Mouse (Mus musculus): Measurements from ENCODE around the gene Trarg1. TPM values are rescaled to one million over a fixed set of nuclear protein-coding genes. Genes with fewer than 3 reads are reported as not detected.

Gene Trarg1
- polyA plus RNA-seq, 1 experiment from 2014 or later, result 2.1 TPM

DNA sequence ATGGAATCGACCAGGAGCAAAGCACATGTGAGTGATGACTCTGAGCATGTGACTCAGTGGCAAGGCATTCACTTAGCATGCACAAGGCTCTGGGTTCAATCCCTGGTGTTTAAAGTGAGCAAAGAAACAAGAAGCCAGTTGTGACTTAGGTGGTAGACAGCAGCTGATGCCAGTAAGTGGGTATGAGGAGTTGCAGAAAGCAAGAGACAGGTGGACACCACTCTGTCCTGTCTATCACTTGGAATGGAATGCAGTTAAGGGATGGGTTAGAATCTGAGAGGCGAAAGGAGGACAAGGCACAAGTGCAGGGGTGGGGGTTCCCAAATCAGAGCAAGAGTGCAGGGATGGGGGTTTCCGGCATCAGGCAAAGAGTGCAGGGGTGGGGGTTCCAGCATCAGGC lies 12.5 kb downstream of the Trarg1 start:
- no peak overlapping the region for H3K9ac ChIP-seq
- H3K4me3 ChIP-seq (replicated peaks), result no peak overlapping the region
- H3K27ac ChIP-seq, result no peak overlapping the region
- H3K9me3 ChIP-seq (replicated peaks), result no peaks in the 10 kb centered on the region
- no peak for ATAC-seq (replicated peaks; ENCODE audit: low FRiP score)
- no peaks in the 10 kb centered on the region for H3K27me3 ChIP-seq
- no peak overlapping the region for H3K4me2 ChIP-seq
- no peaks in the 10 kb centered on the region for H3K36me3 ChIP-seq
- 82% methylated on average over 3 of the region's 3 CpGs for WGBS
- H3K4me1 ChIP-seq, result no peaks in the 10 kb centered on the region

DNA sequence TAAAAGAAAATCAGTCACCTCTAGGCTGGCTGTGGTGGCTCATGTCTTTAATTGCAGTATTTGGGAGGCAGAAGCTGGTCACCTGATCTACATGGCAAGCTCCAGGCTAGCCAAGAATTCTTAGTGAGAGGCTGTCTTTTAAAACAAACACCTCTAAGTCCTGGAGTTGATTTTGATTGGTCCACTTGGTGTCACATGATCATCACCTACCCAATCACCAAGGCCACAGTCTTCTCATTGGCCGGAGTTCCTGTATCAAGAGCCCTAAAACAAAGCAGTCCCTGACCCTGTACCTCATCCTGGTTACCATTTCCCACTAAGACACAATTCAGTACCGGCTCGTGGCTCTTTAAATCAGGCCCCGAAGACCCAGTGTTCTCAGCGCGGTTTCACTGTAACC lies 16.2 kb downstream of the Trarg1 start:
- no peaks in the 10 kb centered on the region for H3K4me1 ChIP-seq
- no peaks in the 10 kb centered on the region for H3K9me3 ChIP-seq (replicated peaks)
- no peak overlapping the region for H3K27ac ChIP-seq
- H3K36me3 ChIP-seq, result no peaks in the 10 kb centered on the region
- no peak for ATAC-seq (replicated peaks; ENCODE audit: low FRiP score)
- 72% methylated on average over 6 of the region's 6 CpGs for WGBS
- H3K9ac ChIP-seq, result no peak overlapping the region
- no peak overlapping the region for H3K4me2 ChIP-seq
- no peak overlapping the region for H3K4me3 ChIP-seq (replicated peaks)
- no peaks in the 10 kb centered on the region for H3K27me3 ChIP-seq

DNA sequence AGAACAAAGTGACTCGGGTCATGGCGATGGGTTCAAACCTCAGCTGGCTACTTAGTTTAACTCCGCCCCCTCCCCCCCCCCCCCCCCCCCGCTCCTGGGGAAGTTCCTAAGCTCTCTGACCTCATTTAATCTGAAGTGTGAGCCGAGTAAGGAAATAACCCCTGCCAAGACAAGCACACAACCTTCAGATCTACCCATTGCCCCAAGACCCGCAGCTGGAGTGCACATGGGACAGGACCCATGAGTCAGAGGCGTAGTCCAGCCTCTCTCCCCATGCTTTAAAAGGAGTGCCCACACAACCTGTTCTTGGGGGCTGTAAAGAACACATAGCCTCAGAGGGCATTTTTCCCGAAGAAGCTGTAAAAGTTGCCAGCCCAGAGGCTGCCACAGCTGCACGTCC lies 20.0 kb downstream of the Trarg1 start:
- ATAC-seq (replicated peaks; ENCODE audit: low FRiP score), result no peak
- no peaks in the 10 kb centered on the region for H3K36me3 ChIP-seq
- no peaks in the 10 kb centered on the region for H3K27me3 ChIP-seq
- no peak overlapping the region for H3K27ac ChIP-seq
- 60% methylated on average over 7 of the region's 9 CpGs for WGBS
- no peak overlapping the region for H3K4me3 ChIP-seq (replicated peaks)
- H3K4me2 ChIP-seq, result 0 out of 2 replicates have a peak overlapping the region, but pooled peaks have one; percentile 2
- H3K4me1 ChIP-seq, result no peaks in the 10 kb centered on the region
- H3K9me3 ChIP-seq (replicated peaks), result no peaks in the 10 kb centered on the region
- H3K9ac ChIP-seq, result no peak overlapping the region

DNA sequence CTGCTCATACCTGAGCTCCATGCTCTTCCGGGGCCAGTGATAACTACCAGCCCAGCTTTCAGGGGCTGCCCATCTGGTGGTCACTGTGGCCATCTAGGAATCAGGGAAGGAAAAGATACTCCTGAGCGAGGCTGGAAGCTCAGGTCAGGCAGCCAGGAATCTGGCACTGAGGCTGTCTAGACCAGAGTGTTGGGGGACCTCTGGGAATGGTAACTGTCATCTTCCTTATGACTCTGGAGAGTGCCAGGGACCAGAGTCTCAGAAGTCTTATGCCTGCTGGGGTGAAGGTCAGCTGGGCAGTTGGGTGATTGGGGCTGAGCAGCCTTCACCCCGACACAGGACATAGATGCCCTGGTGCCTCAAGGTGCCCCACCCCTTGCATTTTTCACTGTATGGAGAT lies 28.0 kb downstream of the Trarg1 start:
- ATAC-seq (replicated peaks; ENCODE audit: low FRiP score), result no peak
- H3K4me3 ChIP-seq (replicated peaks), result no peak overlapping the region
- H3K27ac ChIP-seq, result no peak overlapping the region
- peaks cover 15% of the 10 kb centered on the region for H3K4me1 ChIP-seq
- H3K9ac ChIP-seq, result no peak overlapping the region
- WGBS, result 89% methylated on average over 3 of the region's 3 CpGs
- no peak overlapping the region for H3K4me2 ChIP-seq
- H3K27me3 ChIP-seq, result no peaks in the 10 kb centered on the region
- no peaks in the 10 kb centered on the region for H3K36me3 ChIP-seq
- no peaks in the 10 kb centered on the region for H3K9me3 ChIP-seq (replicated peaks)

DNA sequence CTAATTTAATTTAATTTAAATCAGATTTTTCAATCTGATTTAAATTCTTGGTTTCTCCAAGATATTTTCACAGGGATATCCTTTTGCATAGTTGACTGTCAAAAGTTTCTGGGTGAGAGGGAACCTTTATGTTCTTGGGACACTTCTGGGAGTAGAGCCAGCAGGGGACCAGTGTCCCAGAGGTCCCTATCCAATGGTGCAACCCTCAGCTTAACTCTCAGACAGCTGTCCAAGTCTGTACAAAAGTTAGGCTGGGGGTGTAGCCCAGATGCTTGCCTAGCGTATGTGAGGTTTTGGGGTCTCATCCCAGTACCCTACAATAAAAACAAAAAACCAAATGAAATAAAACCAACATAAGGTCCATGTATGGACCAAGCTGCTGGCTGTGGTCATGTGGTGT lies 28.5 kb downstream of the Trarg1 start:
- H3K4me3 ChIP-seq (replicated peaks), result no peak overlapping the region
- no peak overlapping the region for H3K4me2 ChIP-seq
- H3K27me3 ChIP-seq, result no peaks in the 10 kb centered on the region
- H3K36me3 ChIP-seq, result no peaks in the 10 kb centered on the region
- H3K9ac ChIP-seq, result no peak overlapping the region
- ATAC-seq (replicated peaks; ENCODE audit: low FRiP score), result no peak
- peaks cover 15% of the 10 kb centered on the region for H3K4me1 ChIP-seq
- H3K27ac ChIP-seq, result no peak overlapping the region
- H3K9me3 ChIP-seq (replicated peaks), result no peaks in the 10 kb centered on the region
- WGBS, result 83% methylated on average over 1 of the region's 1 CpGs

DNA sequence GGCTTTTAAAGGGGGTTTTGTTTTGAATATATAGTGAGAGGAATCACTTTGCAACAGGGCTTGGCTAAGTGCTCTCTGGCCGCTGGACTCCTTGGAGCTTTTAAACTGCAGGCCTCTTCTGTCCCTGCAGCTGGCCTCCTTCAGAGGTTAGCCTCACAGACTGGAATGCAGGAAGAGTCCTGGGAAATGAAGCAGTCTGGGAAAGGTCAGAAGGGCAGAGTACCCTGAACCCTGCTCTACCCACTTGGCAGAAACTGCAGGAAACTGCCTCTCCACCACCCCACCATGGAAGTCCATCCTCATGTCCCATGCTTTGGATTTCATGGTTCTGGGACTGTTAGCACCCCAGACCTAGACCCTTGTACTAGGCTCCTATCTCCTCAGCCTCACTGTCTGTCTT lies 29.3 kb downstream of the Trarg1 start:
- Histone ChIP-seq H3K36me3 (no peaks in the 10 kb centered on the region), H3K27ac (no peak overlapping the region), H3K27me3 (no peaks in the 10 kb centered on the region), H3K9ac (no peak overlapping the region), H3K9me3 (replicated peaks) (no peaks in the 10 kb centered on the region), H3K4me2 (no peak overlapping the region), H3K4me3 (replicated peaks) (no peak overlapping the region), H3K4me1 (peaks cover 15% of the 10 kb centered on the region)
- no peak for ATAC-seq (replicated peaks; ENCODE audit: low FRiP score)
- WGBS, result 33% methylated on average over 1 of the region's 1 CpGs

DNA sequence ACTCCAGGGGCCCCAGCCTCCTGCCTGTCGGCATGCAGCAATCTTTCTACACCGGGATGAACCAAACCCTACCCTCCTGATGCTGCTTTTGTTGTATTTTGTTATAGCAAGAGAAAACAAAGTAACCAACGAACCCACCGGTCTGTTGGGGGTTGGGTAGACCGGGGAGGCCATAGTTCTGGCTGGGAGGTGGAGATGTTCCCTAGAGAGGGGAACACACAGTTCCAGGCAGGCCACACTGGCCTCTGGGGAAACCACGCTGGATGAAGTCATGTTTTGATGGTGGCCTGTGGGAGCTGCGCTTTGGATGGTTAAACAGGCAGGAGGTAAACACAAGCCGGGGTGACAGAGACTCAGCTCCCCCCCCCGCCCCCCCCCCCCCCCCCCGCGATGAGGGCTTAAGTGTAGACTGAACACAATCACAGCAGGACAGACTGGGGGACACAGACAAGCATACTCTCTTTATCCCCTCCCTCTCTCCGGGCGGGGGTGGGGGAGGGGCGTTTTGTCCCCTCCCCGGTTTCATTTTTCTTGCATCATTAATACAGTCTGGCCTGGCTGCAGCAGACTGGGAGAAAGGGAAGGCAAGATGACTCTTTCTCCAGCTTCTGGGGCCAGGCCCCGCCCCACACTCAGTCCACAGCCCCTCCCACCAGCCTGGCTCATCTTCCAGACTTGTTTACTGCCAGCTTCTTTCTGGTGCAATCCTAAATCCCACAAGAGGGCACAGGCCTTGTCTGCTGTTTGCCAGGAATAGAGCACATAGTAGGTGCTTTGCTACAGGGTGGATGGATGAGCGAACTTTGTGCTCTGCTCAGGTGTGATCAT lies 30.2 kb downstream of the Trarg1 start:
- H3K4me3 ChIP-seq (replicated peaks), result no peak overlapping the region
- H3K27me3 ChIP-seq, result no peaks in the 10 kb centered on the region
- H3K36me3 ChIP-seq, result no peaks in the 10 kb centered on the region
- H3K4me2 ChIP-seq, result peak overlapping the region; percentile 36
- ATAC-seq (replicated peaks; ENCODE audit: low FRiP score), result no peak
- H3K4me1 ChIP-seq, result peaks cover 15% of the 10 kb centered on the region
- no peak overlapping the region for H3K9ac ChIP-seq
- no peak overlapping the region for H3K27ac ChIP-seq
- WGBS, result 27% methylated on average over 15 of the region's 17 CpGs
- no peaks in the 10 kb centered on the region for H3K9me3 ChIP-seq (replicated peaks)

DNA sequence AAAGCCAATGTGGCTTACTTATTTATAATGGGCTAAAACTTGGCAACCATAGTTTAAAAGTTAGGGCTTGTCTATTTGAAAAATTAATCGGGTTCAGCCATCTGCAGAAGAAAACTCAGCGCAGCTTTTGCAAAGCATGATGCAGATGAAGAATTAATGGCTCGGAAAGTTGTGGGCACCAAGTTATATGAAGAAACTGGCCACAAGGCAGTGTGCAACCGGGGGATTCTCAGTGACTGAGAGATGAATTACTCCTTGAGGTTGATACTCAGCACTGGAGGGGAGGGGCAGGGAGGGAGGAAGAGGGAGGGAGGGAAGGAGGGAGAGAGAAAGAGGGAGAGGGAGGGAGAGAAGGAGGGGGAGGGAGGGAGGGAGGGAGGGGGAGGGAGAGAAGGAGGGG lies 37.4 kb downstream of the Trarg1 start:
- Histone ChIP-seq H3K27me3 (no peaks in the 10 kb centered on the region), H3K36me3 (no peaks in the 10 kb centered on the region), H3K27ac (no peak overlapping the region), H3K4me3 (replicated peaks) (no peak overlapping the region), H3K9ac (no peak overlapping the region), H3K9me3 (replicated peaks) (no peaks in the 10 kb centered on the region), H3K4me1 (peaks cover 4% of the 10 kb centered on the region; the same call in 1 of the 2 replicates), H3K4me2 (no peak overlapping the region)
- 50% methylated on average over 4 of the region's 4 CpGs for WGBS
- ATAC-seq (replicated peaks; ENCODE audit: low FRiP score), result no peak

DNA sequence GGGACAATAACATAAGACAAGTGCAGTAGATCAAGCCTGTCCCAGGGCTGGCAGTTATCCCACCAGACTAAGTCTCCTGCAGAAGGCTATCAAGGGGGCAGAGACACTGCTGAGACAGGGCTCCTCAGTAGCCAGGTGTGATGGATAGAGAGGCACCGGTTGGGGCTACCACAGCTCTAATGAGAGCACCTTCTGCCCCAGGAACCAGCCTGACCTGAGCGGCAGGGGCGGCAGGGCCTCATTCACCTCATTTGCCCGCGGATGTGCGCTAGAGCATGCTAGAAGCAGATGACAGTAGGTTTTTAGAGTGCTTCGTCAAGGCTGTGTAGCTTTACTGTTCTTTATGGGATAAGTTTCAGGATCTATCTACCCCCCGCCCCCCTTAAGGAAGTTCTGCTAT lies 44.3 kb downstream of the Trarg1 start:
- Histone ChIP-seq H3K4me2 (no peak overlapping the region), H3K27ac (no peak overlapping the region), H3K4me3 (replicated peaks) (no peak overlapping the region), H3K4me1 (no peaks in the 10 kb centered on the region), H3K36me3 (peaks cover 19% of the 10 kb centered on the region), H3K9ac (no peak overlapping the region), H3K27me3 (no peaks in the 10 kb centered on the region), H3K9me3 (replicated peaks) (no peaks in the 10 kb centered on the region)
- ATAC-seq (replicated peaks; ENCODE audit: low FRiP score), result no peak
- WGBS, result 56% methylated on average over 8 of the region's 8 CpGs

DNA sequence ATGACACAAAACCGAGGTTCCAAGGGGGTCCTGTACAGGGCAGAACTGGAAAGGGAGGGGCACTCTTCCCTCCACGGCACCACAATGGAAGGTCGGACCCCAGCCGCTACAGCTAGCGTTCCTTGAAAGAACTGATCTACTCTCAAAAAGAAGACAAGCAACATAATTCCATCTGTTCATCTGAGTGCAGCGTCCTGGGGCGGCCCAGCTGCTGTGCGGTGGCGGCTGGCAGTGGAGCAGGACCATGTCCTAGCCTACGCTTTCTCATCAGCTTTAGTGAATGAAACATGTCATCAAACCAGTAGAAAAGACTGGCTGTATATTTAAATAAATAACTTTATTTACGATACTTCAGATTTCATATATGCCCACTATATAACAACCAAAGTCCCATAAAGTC lies 48.5 kb downstream of the Trarg1 start:
- H3K4me2 ChIP-seq, result no peak overlapping the region
- no peaks in the 10 kb centered on the region for H3K27me3 ChIP-seq
- ATAC-seq (replicated peaks; ENCODE audit: low FRiP score), result no peak
- no peaks in the 10 kb centered on the region for H3K4me1 ChIP-seq
- no peak overlapping the region for H3K9ac ChIP-seq
- H3K9me3 ChIP-seq (replicated peaks), result no peaks in the 10 kb centered on the region
- 95% methylated on average over 11 of the region's 11 CpGs for WGBS
- peaks cover 53% of the 10 kb centered on the region for H3K36me3 ChIP-seq
- no peak overlapping the region for H3K4me3 ChIP-seq (replicated peaks)
- H3K27ac ChIP-seq, result no peak overlapping the region

DNA sequence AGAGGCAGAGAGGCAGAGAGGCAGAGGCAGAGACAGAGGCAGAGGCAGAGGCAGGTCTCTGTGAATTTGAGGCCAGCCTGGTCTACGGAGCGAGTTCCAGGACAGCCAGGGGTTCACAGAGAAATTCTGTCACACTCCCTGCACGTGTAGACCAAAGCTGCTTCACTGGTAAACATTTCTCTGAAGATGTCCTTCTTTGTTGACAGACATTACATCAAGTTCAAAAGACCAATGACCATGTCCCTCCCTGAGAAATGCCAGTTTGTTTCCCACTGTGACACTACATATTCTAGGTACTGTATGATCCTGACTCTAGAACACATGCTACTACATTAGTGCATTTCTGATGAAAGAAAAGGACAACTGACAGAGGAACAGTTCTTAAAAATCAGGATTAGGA lies 51.0 kb downstream of the Trarg1 start:
- H3K4me1 ChIP-seq, result no peaks in the 10 kb centered on the region
- WGBS, result 93% methylated on average over 3 of the region's 3 CpGs
- H3K27me3 ChIP-seq, result no peaks in the 10 kb centered on the region
- H3K4me2 ChIP-seq, result no peak overlapping the region
- no peaks in the 10 kb centered on the region for H3K9me3 ChIP-seq (replicated peaks)
- no peak overlapping the region for H3K27ac ChIP-seq
- no peak overlapping the region for H3K9ac ChIP-seq
- peaks cover 78% of the 10 kb centered on the region for H3K36me3 ChIP-seq
- H3K4me3 ChIP-seq (replicated peaks), result no peak overlapping the region
- no peak for ATAC-seq (replicated peaks; ENCODE audit: low FRiP score)

DNA sequence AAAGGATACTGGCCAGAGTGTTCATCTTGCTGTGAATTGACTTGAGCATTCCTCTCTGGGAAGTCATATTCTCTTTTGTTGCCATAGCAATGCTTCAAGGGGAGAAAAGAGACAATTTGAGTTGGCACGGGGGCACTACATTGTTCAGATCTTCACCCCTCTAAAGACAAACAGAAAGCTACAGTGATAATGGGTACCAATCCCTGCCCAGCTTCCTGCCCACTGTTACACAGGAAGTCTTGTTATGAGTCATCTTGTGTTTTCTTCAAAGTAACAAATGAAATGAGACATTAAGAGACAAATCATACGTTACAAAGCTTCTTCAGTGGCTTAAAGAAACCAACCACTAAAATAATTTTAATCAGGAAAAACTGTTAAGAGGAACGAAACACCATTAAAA lies 55.0 kb downstream of the Trarg1 start:
- H3K36me3 ChIP-seq, result peaks cover 69% of the 10 kb centered on the region
- WGBS, result 67% methylated on average over 3 of the region's 3 CpGs
- no peak for ATAC-seq (replicated peaks; ENCODE audit: low FRiP score)

More for the DNA sequence above, 55.0 kb downstream of the Trarg1 start:
- H3K4me3 ChIP-seq (replicated peaks), result no peak overlapping the region
- H3K9ac ChIP-seq, result no peak overlapping the region
- no peak overlapping the region for H3K4me2 ChIP-seq
- no peak overlapping the region for H3K27ac ChIP-seq
- H3K27me3 ChIP-seq, result no peaks in the 10 kb centered on the region
- no peaks in the 10 kb centered on the region for H3K4me1 ChIP-seq
- no peaks in the 10 kb centered on the region for H3K9me3 ChIP-seq (replicated peaks)

All from kidney, embryonic 15.5 days (tissue).